Mouse (Mus musculus) adrenal gland, adult (tissue): ENCODE measurements around the gene Vps9d1.
"Not testable (repeated sequence)": the region's sequence is repeated elsewhere in the genome, so short reads cannot be mapped to it uniquely, and the experiment has no call there.

Source experiments
- DNase-seq, 2 experiments: peaks; one replicate each; pipeline ENCODE4 v3.0.0; 2022 to 2023; ENCODE audit warnings: low spot score in 1 of 2; ENCODE audit not compliant: inconsistent age in 2 of 2

Vps9d1 gene

DNA sequence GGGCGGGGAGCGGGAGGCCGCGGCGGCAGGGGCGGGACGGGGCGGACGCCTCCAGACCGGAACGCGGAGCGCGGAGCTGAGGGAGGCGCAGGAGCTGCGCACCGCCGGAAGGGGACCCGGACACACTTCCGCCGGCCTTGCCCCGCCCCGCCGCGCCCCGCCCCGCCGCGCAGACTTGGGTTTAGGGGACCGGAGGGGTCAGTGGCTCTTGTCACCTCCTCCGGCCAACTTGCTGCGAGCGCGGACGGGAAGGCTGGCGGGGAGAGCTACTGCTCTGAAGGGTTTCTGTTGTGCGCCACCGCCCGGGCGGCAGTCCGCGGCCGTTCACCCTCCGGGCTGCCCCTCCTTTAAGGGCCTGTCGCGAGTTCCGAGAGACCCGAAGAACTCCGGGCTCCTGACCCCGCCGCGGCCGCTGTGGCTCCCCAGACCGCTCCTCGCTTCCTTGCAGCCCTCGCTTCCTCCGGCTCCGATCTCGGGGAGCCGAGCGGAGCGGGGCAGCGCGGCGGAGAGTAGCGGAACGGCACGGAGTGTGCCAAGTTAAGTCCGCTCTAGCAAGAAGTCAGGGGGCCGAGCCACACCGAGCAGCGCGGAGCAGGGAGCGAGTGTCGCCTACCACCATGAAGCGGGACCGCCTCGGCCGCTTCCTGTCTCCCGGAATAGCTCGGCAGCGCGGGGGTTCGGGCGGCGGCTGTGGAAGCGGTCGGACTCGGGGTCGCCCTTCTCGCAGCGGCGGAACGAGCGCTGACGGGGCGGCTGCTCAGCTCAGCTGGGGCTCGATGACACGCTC is at the start of gene Vps9d1, which contains the start of gene Zfp276:
Gene Vps9d1, minus strand, starts transcription at position 250 of the 787 bp plus-strand sequence.
Gene Zfp276, plus strand, starts transcription at position 97 of the 787 bp plus-strand sequence.
- peak; percentile 89 to 95 for DNase-seq

GRCm38 (mm10) chr8:123298301-123298700 is 44.2 kb upstream of the Vps9d1 start:
- DNase-seq, result no peak

- DNase-seq, result no peak
These were observed 38.6 kb upstream of the Vps9d1 start for GRCm38 (mm10) chr8:123292785-123293184.

DNA sequence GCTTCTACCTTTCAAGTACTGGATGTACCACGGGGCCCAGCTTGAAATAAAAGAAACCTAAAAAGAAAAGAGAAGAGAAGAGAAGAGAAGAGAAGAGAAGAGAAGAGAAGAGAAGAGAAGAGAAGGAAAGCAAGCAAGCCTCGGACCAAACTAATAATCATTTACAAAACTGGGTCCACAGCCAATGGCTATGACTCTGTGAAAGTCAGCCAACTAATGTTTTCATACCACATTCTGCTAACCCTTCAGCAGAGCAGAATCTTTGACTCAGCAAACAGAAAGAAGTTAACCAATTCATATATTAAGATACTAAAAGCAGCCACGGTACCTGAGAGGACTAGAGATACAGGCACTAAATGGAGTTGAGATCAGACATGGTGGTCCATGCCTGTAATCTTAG is 38.1 kb upstream of the Vps9d1 start:
- DNase-seq, result no peak

GRCm38 (mm10) chr8:123291716-123292115 is 37.6 kb upstream of the Vps9d1 start:
- DNase-seq, result no peak

DNA sequence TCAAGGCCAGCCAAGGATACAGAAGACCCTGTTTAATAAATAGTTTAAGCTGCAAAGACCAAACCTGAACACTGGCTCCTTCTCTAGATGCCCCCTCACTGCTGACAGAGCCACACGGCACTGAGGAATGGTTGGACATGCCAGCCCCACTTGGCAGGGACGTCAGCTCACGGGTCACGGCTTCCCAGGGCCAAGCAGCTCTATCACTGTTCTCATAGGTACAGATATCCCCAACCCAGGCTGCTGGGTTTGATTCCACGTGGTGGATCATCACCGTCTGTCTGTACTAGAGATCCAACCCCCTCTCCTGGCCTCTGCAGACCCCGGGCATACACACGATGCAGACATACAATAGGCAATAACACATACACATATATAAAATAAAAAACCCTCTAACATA is 36.5 kb upstream of the Vps9d1 start:
- DNase-seq, result no peak

DNA sequence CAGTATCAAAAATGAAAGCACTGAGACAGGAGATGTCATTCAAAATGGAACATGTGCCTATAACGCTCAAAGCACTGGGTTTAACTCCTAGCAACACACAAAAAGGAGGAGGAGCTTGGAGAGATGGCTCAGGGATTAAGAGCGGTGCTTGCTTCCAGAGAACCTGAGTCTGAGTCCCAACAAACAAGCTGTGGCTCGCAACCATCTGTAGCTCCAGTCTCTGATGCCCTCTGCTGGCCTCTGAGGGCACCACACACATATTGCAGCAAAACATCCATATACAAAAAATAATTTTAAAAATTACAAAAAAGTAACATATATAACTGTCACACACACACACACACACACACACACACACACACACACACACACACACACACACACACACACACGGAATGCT is 36.0 kb upstream of the Vps9d1 start:
- DNase-seq, result peak; percentile 45 to 74

DNA sequence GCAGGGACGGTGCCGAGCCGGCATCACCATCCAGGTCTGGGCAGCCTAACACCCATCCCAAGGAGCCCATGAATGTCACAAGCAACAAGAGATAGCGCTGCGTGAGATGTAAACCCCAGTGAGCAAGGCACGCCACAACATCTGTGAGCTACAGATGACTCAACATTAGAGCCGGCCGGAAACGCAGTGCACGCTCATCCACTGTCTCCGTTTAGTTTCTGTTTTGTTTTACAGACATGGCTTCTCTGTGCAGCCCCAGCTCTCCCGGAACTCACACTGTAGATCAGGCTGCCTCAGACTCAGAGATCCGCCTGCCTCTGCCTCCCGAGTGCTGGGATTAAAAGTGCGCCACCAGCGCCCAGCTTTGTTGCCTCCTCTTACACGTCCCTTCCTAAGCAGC is 33.2 kb upstream of the Vps9d1 start:
- DNase-seq, result no peak

DNA sequence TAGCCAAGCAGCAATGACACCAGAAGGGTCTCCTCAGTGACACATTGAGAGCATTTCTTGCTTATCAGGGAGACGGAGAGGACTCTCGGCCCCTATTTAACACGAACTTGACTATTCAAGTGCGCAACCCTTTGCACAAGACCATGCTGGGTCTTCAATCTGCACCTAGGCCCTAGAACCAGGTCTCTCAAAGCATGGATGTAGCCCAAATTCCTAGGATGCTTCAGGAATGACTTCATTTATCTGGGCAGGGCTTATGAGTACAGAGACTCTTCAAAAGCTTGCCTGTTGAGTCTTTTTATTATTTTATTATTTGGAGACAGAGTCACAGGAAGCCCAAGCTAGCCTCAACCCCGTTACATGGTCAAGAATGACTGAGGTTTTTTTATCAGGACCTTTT is 30.3 kb upstream of the Vps9d1 start:
- DNase-seq, result no peak

DNA sequence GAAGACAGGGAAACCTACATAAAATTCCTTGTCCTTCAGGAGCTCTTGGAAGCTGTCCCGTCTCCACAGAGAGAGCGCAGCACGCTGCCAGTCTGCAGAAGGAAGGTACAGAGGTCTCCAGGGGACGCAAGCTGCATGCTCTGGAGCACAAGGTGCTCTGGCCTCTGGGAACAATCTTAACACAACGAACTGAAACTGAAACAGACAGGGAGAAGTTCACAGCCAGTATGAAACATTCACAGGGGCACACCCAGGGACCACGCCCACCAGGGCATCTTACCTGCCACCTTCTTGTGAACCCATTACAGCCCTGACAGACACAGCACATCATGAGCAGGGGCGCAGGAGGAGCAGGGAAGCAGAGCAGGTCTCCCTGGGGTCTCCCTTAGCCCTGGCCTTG is 29.8 kb upstream of the Vps9d1 start:
- no peak for DNase-seq

DNA sequence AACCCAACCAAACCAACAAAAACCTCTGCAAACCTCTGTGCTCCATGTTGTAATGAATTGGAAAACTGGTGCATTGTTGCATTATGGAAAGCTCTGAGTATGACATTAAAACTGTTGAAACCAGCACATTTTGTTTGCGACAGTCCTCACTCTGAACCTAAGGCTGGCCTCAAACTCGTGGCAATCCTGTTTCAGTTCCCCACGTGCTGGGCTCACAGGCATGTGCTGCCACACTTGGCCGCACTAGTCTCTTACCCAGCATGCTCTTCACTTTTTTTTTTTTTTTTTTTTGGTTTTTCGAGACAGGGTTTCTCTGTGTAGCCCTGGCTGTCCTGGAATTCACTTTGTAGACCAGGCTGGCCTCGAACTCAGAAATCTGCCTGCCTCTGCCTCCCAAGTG is 28.8 kb upstream of the Vps9d1 start:
- not testable (repeated sequence) for DNase-seq

- DNase-seq, result no peak
These were observed 26.4 kb upstream of the Vps9d1 start for GRCm38 (mm10) chr8:123280302-123281094.

GRCm38 (mm10) chr8:123279828-123280227 is 25.7 kb upstream of the Vps9d1 start:
- DNase-seq, result no peak

DNA sequence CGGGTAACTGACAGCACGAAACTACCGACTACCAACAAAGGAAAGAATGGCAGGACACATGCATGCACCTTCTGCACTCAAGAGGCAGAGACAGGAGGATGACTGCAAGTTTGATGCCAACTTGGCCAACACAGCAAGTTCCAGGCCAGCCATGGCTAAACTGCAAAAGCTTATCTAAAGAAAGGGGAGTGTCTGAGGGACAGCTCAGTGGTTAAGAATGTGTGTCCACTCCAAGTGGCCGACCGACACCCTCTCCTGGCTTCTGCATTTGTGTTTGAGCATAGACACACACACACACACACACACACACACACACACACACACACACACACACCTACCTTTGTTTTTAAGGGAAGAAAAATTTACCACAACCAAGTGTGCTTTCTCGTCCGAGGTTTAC is 24.3 kb upstream of the Vps9d1 start:
- DNase-seq, result no peak

DNA sequence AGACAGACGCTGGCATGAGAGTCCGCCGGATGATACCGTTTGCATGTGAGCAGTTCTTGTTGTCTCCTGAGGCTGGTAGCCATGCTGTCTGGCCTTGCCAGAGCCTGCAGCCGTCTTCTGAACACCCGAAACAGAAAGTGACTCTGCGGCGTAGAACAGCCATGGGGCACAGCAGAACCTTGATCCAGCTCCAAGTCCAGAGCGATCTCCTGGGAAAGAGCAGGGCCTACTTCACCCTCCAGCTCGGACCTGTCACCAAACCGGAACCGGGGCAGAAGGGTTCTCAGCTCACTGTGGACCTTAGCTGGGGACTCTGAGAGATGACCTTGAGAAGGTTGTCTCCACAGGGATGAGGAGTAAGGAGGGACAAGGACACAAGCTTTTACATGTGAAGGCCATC is 20.9 kb upstream of the Vps9d1 start:
- peak; percentile 32 to 71 for DNase-seq

DNA sequence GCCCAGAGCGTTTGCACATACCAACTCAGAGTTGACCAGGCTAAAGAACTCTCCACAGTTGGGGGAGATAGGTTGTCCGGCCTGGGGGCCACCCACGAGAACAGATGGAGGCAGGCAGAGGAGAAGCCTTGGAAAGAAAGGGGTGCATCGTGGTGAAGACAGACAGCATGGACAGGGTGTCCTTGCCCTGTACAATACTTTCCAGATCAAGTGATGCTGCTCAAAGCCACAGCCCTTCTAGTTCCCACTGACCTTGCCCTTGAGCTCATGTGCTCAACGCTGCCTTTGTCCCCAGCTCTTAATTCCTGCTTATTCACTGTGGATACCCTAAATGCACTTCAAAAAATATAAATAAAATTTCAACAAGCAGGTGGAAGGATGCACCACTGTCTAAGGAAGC is 20.3 kb upstream of the Vps9d1 start:
- DNase-seq, result peak; percentile 57 to 60

GRCm38 (mm10) chr8:123271901-123272300 is 17.8 kb upstream of the Vps9d1 start:
- DNase-seq, result no peak

- DNase-seq, result no peak
These were observed 17.0 kb upstream of the Vps9d1 start for GRCm38 (mm10) chr8:123271147-123271546.

DNA sequence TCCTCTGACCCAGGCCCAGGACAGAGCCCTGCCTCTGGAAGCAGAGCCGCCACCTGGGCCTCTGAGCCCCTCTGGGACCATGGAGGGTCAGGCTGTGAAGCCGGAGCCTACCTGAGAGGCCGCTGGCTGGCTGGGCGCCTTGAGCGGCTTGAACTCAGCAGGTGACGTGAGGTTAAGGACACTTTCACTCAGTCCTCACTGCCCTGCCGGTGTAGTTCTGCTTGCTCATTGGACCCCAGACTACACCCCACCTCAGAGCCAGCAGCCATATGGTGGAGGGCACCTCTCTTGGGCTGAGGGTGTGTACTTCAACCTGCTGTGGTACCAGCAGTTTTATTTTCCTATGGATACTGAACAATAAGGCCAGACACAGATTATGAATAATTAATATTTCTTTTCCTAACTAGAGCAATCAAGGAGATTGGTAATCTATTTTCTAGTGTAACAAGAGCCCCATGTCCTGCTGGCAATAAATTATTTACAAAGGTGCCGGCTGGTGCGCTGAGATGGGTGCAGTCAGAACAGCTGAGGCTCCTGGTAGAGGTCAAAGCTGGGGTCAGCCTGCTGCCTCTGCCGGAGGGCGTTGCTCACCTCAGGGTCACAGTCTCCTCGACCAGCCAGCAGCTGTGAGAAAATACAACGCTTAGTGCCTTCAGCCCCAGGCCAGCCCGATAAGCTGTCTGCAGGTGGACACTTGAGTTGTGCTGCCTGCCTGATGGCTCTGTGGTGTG is 13.9 kb upstream of the Vps9d1 start:
- no peak for DNase-seq

DNA sequence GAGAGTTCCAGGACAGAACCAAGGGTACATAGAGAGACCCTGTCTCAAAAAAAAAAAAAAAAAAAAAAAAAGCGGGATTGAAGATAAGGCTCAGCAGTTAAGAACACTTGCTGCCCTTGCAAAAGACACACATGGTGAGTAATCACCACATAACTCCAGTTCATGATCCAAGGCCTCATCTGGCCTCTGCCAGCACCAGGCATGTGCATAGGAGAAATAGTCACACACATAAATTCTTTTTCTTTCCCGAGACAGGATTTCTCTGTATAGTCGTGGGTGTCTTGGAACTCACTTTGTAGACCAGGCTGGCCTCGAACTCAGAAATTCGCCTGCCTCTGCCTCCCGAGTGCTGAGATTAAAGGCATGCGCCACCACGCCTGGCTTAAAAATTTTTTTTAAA is 3.4 kb upstream of the Vps9d1 start:
- DNase-seq, result peak; percentile 44 to 66

DNA sequence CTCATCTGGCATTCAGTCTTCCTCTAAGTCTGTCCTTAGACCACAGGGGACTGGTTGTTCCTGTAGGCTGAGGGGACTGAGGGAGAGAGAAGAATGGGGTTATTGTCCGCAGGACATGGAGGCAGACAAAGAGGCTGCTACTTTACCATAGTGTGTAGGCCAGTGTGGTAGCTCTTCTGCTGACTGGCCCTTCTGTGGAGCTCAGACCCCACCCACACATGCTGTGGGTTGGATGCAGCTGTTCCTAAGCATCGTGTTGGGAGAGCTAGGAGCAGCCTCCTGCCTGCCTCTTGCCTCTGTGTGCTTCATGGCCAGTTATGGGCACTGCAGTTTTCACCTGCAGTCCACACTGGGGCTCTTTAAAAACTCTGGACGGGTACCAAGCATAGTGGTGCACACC is 3.0 kb upstream of the Vps9d1 start:
- peak in 1 of 2 experiments; percentile 55 for DNase-seq

DNA sequence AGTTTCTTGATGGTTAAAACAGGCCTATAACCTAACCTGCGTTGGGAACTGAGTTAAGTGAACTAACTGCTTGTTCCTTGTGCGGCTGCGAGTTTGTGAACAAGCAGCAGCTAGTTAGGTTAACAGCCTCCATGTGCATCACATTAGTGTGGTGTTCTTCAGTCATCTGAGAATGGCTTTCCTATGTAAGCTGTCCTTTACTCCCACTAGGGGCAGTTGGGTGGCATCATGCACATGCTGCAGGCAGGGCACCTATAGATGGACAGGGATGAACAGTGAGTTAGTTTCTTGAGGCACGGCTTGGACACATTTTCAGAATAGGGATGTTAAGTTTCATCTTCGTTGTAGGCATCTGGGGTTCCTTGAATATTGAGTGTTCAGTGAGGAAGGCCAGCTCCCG is 1.0 kb upstream of the Vps9d1 start:
- peak in 1 of 2 experiments; percentile 19 for DNase-seq
